Mouse (Mus musculus) bone marrow macrophage, adult 2 months (primary cell): Measurements from ENCODE around the gene Slc22a3. TPM values are rescaled to one million over a fixed set of nuclear protein-coding genes. Genes with fewer than 3 reads are reported as not detected.

Source experiments
- H3K27ac ChIP-seq: 2 replicates; pipeline ENCODE4 v1.5.1; 2012; ENCODE audit warnings: low read depth, low read length; ENCODE audit not compliant: insufficient read depth
- H3K4me1 ChIP-seq: 2 replicates; pipeline ENCODE4 v1.6.1; 2012; ENCODE audit warnings: low read length; ENCODE audit not compliant: control insufficient read depth, insufficient read depth
- H3K4me3 ChIP-seq: 2 replicates; pipeline ENCODE4 v1.5.1; 2012; ENCODE audit warnings: mild to moderate bottlenecking, low read length, moderate library complexity; ENCODE audit not compliant: insufficient read depth
- CTCF ChIP-seq: IDR thresholded peaks from 2 replicates; pipeline ENCODE4 v1.5.1; 2012; ENCODE audit warnings: low read depth, mild to moderate bottlenecking, low read length, moderate library complexity
- POLR2A ChIP-seq: IDR thresholded peaks from 2 replicates; pipeline ENCODE4 v1.6.1; 2012; ENCODE audit warnings: mild to moderate bottlenecking, low read depth, low read length, borderline replicate concordance
- polyA plus RNA-seq: library from polyadenylated mRNA; stranded (reverse); fragments of >200 nt; gene quantifications from 2 replicates; pipeline ENCODE4 v1.2.4, GENCODE M21; 2012; ENCODE audit not compliant: missing spikeins, insufficient read depth, insufficient read length

Slc22a3 gene
- polyA plus RNA-seq, 1 experiment = not detected

DNA sequence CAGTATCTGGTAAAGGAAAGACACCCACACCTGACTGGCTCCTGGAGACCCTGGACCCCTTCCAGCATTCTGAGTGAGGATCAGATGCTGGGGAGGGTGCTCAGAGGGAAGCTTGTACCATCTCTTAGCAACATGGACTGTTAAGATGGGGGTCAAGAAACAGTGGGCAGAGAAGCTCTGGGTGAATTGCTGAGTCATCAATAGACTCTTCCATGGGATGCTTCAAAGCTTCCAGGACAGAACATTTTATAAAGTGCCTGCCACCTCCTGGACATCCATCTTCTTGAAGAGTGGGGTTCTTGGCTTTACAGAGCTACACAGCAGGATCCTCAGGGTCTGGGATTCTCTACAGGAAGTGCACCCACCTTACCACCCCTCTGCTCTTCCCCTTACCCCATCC is 35.0 kb downstream of the Slc22a3 start:
- TF ChIP-seq CTCF (no peak), POLR2A (no peak)
- Histone ChIP-seq H3K27ac (no peak overlapping the region), H3K4me3 (no peak overlapping the region), H3K4me1 (0 out of 2 replicates have a peak, but pooled peaks cover 2% of the 10 kb centered on the region)

DNA sequence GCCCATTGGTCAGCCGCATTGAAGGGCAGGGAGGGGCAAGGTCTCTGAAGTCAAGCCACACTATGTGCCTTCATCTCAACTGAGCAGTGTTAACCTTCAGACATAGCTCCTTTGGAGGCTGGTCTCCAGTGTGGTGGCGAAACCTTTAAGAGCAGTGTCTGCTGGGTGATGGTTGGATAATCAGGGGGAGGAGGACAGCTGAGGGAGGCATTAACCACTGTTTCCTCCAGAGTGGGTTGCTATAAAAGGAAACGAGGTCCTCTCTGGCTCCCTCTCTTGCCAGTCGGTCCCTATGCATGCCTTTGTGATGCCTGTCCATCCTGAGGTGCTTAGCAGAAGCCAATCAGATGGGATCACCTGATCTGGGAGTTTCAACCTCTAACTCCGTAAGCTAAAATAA is 38.8 kb downstream of the Slc22a3 start:
- Histone ChIP-seq H3K4me3 (no peak overlapping the region), H3K27ac (no peak overlapping the region), H3K4me1 (no peaks in the 10 kb centered on the region)
- no peak for TF ChIP-seq CTCF
- no peak for TF ChIP-seq POLR2A

DNA sequence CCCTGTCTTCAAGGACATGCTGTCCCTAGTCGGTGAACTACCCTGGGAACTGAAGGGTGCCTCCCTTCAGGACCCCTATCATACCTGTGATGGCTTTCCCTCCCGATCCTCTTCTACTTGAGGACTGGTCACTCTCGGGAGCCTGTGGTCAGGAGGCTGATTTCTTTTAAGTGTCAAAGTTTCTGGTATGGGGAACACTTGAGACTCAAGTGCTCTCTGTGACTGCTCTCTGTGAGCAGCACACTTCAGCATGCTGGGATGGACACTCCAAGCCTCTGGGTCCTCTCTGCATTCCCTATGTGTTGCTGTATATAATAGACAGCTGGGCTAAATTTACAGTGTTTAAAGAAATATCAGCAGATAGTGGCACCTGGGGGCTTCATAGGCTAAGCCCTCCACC is 39.9 kb downstream of the Slc22a3 start:
- no peaks in the 10 kb centered on the region for H3K4me1 ChIP-seq
- no peak overlapping the region for H3K27ac ChIP-seq
- no peak for TF ChIP-seq POLR2A
- no peak for TF ChIP-seq CTCF

DNA sequence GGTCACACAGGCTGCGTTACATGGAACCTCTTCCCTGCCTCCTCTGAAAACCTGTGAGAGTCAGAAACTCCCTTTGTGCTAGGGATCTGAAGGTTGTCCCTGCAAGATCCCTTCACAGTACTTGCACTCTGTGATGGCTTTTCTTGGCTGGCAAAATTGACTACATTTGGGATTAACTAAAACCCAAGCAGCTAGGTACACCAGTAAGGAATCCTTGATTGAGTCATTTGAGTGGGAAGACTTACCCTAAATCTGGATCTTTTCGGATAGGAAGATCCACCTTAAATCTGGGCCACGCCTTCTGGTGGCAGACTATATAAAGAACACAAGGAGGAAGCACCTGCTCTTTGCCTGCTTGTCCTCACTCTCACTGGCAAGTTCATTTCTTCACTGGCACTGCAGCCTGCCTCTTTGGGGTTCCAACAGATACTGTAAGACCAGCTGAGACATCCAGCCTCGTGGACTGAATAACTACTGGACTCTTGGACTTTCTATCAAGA is 41.0 kb downstream of the Slc22a3 start:
- TF ChIP-seq CTCF (no peak), POLR2A (no peak)
- Histone ChIP-seq H3K4me3 (no peak overlapping the region), H3K4me1 (no peaks in the 10 kb centered on the region), H3K27ac (no peak overlapping the region)

More for the DNA sequence above, 39.9 kb downstream of the Slc22a3 start:
- no peak overlapping the region for H3K4me3 ChIP-seq

DNA sequence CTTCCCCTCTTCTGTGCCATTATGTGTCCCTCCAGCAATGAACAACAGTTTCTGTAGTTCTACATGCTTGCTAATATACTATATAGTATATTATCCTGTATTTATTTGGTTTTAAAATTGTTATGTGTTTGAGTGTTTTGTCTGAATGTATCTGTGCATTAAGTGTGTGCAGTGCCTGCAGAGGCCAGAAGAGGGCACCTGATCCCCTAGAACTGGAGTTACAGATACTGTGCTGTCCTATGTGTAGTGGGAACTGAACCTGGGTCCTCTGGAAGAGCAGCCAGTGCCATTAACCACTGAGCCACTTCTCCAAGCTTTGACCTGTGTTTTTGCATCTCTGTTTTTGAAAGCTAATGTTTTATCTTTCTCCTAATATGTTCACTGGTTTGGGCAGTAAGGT is 46.3 kb downstream of the Slc22a3 start:
- TF ChIP-seq CTCF = no peak
- TF ChIP-seq POLR2A = no peak
- no peaks in the 10 kb centered on the region for H3K4me1 ChIP-seq
- H3K4me3 ChIP-seq = no peak overlapping the region
- H3K27ac ChIP-seq = no peak overlapping the region

DNA sequence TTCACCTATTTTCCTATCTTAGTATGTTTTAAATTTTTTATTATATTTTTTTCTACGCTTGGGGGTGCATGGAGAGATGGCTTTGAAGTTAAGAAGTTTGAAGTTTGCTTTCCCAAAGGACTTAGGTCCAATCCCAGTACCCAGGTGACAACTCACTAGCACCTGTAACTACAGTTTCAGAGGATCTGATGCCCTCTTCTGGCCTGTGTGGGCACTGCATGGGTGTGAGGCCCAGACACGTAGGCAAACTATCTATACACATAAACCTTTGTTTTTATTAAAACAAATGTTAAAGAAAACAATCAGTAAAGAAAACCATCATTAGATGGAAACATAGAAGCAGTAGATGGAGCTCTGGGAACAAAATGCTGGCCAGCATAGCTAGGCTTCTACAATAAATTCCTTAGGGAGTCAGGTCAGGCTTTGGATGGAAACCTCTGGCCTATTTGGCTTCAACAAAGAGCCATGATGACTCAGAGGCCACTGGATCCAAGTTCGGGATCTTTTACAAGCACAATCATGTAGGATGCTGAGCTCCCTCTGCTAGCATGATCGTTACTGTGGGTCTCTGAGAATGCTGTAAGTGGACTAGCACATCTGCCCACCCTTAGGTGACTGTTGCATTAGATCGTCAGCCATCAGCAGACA is 52.2 kb downstream of the Slc22a3 start:
- no peaks in the 10 kb centered on the region for H3K4me1 ChIP-seq
- no peak overlapping the region for H3K27ac ChIP-seq
- TF ChIP-seq POLR2A (no peak), CTCF (peak; percentile 31; the same call in 1 of the 2 replicates)

DNA sequence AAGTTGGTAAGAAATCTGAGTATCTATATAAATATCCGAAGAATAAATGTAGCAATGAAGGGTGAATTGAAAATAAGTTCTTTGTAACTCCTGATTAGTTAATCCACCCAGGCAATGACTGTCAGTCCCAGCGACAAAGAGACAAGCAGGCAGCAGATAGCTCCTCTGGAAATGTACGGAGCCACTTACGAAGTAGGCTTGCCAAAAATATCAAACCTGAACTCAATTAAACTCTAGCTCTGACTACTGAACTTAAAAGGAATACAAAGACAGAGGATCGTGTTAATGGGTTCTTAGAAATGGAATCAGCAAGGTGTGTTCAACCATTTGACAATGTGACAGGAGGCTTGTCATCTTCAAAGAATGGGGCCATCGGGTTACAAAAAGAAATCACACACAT is 53.8 kb downstream of the Slc22a3 start:
- Histone ChIP-seq H3K27ac (no peak overlapping the region), H3K4me3 (no peak overlapping the region), H3K4me1 (no peaks in the 10 kb centered on the region)
- TF ChIP-seq CTCF = no peak
- TF ChIP-seq POLR2A = no peak

More for the DNA sequence above, 52.2 kb downstream of the Slc22a3 start:
- H3K4me3 ChIP-seq = no peak overlapping the region

DNA sequence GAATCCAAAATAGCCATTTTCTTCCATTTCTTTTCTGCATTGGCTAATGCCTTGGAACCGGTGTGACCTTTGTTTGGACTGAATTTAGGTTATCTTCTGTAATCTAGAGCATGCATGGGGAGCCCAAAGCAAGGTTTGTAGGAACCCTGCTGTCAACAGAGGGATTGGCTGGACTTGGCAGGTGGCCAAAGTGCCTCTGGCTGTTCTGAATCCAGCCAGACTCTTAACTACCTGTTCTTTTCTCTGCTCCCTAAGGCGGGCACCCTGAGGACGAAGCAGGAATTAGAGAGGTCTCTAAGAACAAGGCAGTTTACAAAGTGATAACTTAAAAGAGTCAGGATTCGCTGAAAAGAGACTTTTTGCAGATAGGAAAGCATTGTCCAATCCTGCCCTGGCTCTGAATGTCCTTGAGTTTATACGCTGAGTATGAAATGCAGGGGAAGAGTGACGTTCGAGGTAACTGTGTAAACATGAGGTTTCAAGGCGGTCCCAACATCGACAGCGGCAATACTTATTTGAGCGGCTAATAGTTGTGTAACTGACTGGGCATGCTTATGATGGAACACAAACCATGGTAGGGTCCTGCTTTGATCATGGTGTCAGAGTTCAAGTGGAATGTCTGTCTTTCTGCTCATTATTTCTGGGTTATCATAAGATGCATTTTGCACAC is 54.5 kb downstream of the Slc22a3 start:
- Histone ChIP-seq H3K4me3 (no peak overlapping the region), H3K27ac (no peak overlapping the region), H3K4me1 (no peaks in the 10 kb centered on the region)
- TF ChIP-seq CTCF (no peak), POLR2A (no peak)

DNA sequence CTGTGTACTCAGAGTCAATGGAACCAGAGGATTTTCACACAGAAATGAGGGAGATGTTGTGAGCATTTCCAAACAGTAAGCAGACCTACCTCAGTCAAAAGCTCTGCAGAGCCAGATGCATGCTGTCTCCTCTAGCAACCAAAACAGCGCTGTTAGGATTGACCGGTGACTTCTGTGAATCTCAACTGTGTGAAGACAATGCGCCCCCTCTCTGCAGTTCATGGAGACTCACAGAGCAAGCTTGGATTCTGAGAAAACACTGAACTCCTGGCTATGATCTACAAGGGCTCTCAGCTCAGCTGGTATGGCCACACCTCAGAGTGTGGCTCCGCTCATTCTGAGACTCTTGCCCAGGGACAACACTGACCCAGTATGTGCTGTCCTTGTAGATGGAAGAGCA is 56.3 kb downstream of the Slc22a3 start:
- Histone ChIP-seq H3K4me1 (no peaks in the 10 kb centered on the region), H3K27ac (no peak overlapping the region), H3K4me3 (no peak overlapping the region)
- TF ChIP-seq POLR2A (no peak), CTCF (no peak)

DNA sequence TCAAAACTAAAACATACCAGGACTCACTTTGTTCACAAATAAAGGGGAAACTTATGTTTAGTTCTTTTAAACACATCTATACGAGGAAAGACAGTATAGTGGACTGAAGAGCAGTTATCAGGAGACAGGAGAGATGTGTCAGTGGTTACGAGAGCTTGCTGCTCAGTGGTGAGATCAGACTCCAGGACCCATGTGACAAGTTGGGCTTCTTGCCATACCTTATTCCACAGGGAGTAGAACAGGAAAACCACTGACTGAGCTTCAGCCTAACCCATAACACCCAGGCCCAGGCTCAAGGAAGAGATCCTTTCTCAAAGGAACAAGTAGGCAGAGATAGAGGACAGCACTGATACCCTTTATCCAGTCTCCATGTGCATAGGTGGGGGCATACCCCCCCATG is 62.9 kb downstream of the Slc22a3 start:
- Histone ChIP-seq H3K4me3 (no peak overlapping the region), H3K4me1 (no peaks in the 10 kb centered on the region)
- TF ChIP-seq POLR2A = no peak
- TF ChIP-seq CTCF = no peak

More for the DNA sequence above, 62.9 kb downstream of the Slc22a3 start:
- H3K27ac ChIP-seq = no peak overlapping the region
